Mouse (Mus musculus): ENCODE data around the gene Gm21985. TPM values are rescaled to one million over a fixed set of nuclear protein-coding genes. Genes with fewer than 3 reads are reported as not detected.

Gm21985 gene
- total and polyA plus RNA-seq, 3 experiments: 0.42 to 1.1 TPM; not detected in 1

GRCm38 (mm10) chr2:112339736-112340135 is 73.6 kb downstream of the Gm21985 start:
- intact Hi-C loops (cut with DNase I): loop anchor here (1.0 to 2.0 kb wide), 2 partner anchors 75 to 100 kb away; partner anchors contain the start of genes Lpcat4 and Slc12a6
- H3K27ac ChIP-seq: no peak overlapping the region
- TF ChIP-seq POLR2A (IDR thresholded peaks at IDR 0.05; ENCODE audit: insufficient read depth, low read depth, low read length) (no peak), CTCF (IDR thresholded peaks at IDR 0.05) (peak; percentile 76)
- no peak for DNase-seq
- no peak overlapping the region for H3K4me3 ChIP-seq
- H3K27me3 ChIP-seq (ENCODE audit: control insufficient read depth, insufficient read depth, low read length): no peaks in the 10 kb centered on the region
- H3K4me1 ChIP-seq (ENCODE audit: control insufficient read depth, insufficient read depth, low read length): no peaks in the 10 kb centered on the region
- H3K79me2 ChIP-seq (replicated peaks; ENCODE audit: control insufficient read depth, insufficient read depth, low read length): no peaks in the 10 kb centered on the region
- H3K36me3 ChIP-seq (ENCODE audit: control insufficient read depth, insufficient read depth, low read length): no peaks in the 10 kb centered on the region; the same call in 1 of the 2 replicates
- WGBS: 91% methylated on average over 2 of the region's 2 CpGs
- no peak overlapping the region for H3K9ac ChIP-seq (ENCODE audit: low read depth, low read length)

GRCm38 (mm10) chr2:112341117-112341516 is 75.0 kb downstream of the Gm21985 start:
- Histone ChIP-seq H3K4me3 (no peak overlapping the region), H3K4me1 (ENCODE audit: control insufficient read depth, insufficient read depth, low read length) (no peaks in the 10 kb centered on the region), H3K9ac (ENCODE audit: low read depth, low read length) (no peak overlapping the region), H3K27me3 (ENCODE audit: control insufficient read depth, insufficient read depth, low read length) (no peaks in the 10 kb centered on the region), H3K79me2 (replicated peaks; ENCODE audit: control insufficient read depth, insufficient read depth, low read length) (no peaks in the 10 kb centered on the region), H3K27ac (no peak overlapping the region), H3K36me3 (ENCODE audit: control insufficient read depth, insufficient read depth, low read length) (no peaks in the 10 kb centered on the region; the same call in 1 of the 2 replicates)
- TF ChIP-seq POLR2A (IDR thresholded peaks at IDR 0.05; ENCODE audit: insufficient read depth, low read depth, low read length) (no peak), CTCF (IDR thresholded peaks at IDR 0.05) (no peak), EP300 (IDR thresholded peaks at IDR 0.05; ENCODE audit: insufficient read depth, low read depth, low read length) (no peak)
- 49% methylated on average over 3 of the region's 3 CpGs for WGBS
- no peak for DNase-seq
- intact Hi-C loops (cut with DNase I): no loop called here

GRCm38 (mm10) chr2:112348246-112348645 is 82.1 kb downstream of the Gm21985 start:
- TF ChIP-seq EP300 (IDR thresholded peaks at IDR 0.05; ENCODE audit: insufficient read depth, low read depth, low read length) (no peak), POLR2A (IDR thresholded peaks at IDR 0.05; ENCODE audit: insufficient read depth, low read depth, low read length) (no peak), CTCF (IDR thresholded peaks at IDR 0.05) (no peak)
- H3K27ac ChIP-seq: no peak overlapping the region
- no peaks in the 10 kb centered on the region; the same call in 1 of the 2 replicates for H3K36me3 ChIP-seq (ENCODE audit: control insufficient read depth, insufficient read depth, low read length)
- WGBS: 80% methylated on average over 3 of the region's 3 CpGs
- no peak overlapping the region for H3K9ac ChIP-seq (ENCODE audit: low read depth, low read length)
- no peaks in the 10 kb centered on the region for H3K4me1 ChIP-seq (ENCODE audit: control insufficient read depth, insufficient read depth, low read length)
- no peak for DNase-seq
- H3K27me3 ChIP-seq (ENCODE audit: control insufficient read depth, insufficient read depth, low read length): no peaks in the 10 kb centered on the region
- intact Hi-C loops (cut with DNase I): no loop called here
- H3K79me2 ChIP-seq (replicated peaks; ENCODE audit: control insufficient read depth, insufficient read depth, low read length): no peaks in the 10 kb centered on the region
- H3K4me3 ChIP-seq: no peak overlapping the region

- intact Hi-C loops (cut with DNase I): no loop called here
- no peak for DNase-seq
- TF ChIP-seq CTCF (IDR thresholded peaks at IDR 0.05) (no peak), POLR2A (IDR thresholded peaks at IDR 0.05; ENCODE audit: insufficient read depth, low read depth, low read length) (no peak), EP300 (IDR thresholded peaks at IDR 0.05; ENCODE audit: insufficient read depth, low read depth, low read length) (no peak)
- no peak overlapping the region for H3K27ac ChIP-seq
- no peaks in the 10 kb centered on the region for H3K4me1 ChIP-seq (ENCODE audit: control insufficient read depth, insufficient read depth, low read length)
- H3K79me2 ChIP-seq (replicated peaks; ENCODE audit: control insufficient read depth, insufficient read depth, low read length): no peaks in the 10 kb centered on the region
- H3K27me3 ChIP-seq (ENCODE audit: control insufficient read depth, insufficient read depth, low read length): no peaks in the 10 kb centered on the region
- H3K4me3 ChIP-seq: no peak overlapping the region
- H3K9ac ChIP-seq (ENCODE audit: low read depth, low read length): no peak overlapping the region
- 85% methylated on average over 7 of the region's 7 CpGs for WGBS
- peaks cover 3% of the 10 kb centered on the region for H3K36me3 ChIP-seq (ENCODE audit: control insufficient read depth, insufficient read depth, low read length)
These were observed 87.8 kb downstream of the Gm21985 start for GRCm38 (mm10) chr2:112353685-112354455.

- Histone ChIP-seq H3K4me3 (no peak overlapping the region), H3K27ac (no peak overlapping the region), H3K4me1 (ENCODE audit: control insufficient read depth, insufficient read depth, low read length) (no peaks in the 10 kb centered on the region), H3K79me2 (replicated peaks; ENCODE audit: control insufficient read depth, insufficient read depth, low read length) (no peaks in the 10 kb centered on the region), H3K27me3 (ENCODE audit: control insufficient read depth, insufficient read depth, low read length) (no peaks in the 10 kb centered on the region), H3K36me3 (ENCODE audit: control insufficient read depth, insufficient read depth, low read length) (peaks cover 3% of the 10 kb centered on the region), H3K9ac (ENCODE audit: low read depth, low read length) (no peak overlapping the region)
- 59% methylated on average over 2 of the region's 2 CpGs for WGBS
- intact Hi-C loops (cut with DNase I): no loop called here
- no peak for TF ChIP-seq POLR2A (IDR thresholded peaks at IDR 0.05; ENCODE audit: insufficient read depth, low read depth, low read length)
- TF ChIP-seq EP300 (IDR thresholded peaks at IDR 0.05; ENCODE audit: insufficient read depth, low read depth, low read length): no peak
- no peak for TF ChIP-seq CTCF (IDR thresholded peaks at IDR 0.05)
- DNase-seq: no peak
These were observed 93.5 kb downstream of the Gm21985 start for GRCm38 (mm10) chr2:112359611-112360010.

- Histone ChIP-seq H3K36me3 (ENCODE audit: control insufficient read depth, insufficient read depth, low read length) (peaks cover 3% of the 10 kb centered on the region), H3K27ac (no peak overlapping the region), H3K27me3 (ENCODE audit: control insufficient read depth, insufficient read depth, low read length) (no peaks in the 10 kb centered on the region), H3K79me2 (replicated peaks; ENCODE audit: control insufficient read depth, insufficient read depth, low read length) (no peaks in the 10 kb centered on the region), H3K9ac (ENCODE audit: low read depth, low read length) (no peak overlapping the region), H3K4me3 (no peak overlapping the region), H3K4me1 (ENCODE audit: control insufficient read depth, insufficient read depth, low read length) (no peaks in the 10 kb centered on the region)
- no peak for DNase-seq
- WGBS: 86% methylated on average over 12 of the region's 12 CpGs
- intact Hi-C loops (cut with DNase I): no loop called here
- TF ChIP-seq CTCF (IDR thresholded peaks at IDR 0.05) (no peak), POLR2A (IDR thresholded peaks at IDR 0.05; ENCODE audit: insufficient read depth, low read depth, low read length) (no peak), EP300 (IDR thresholded peaks at IDR 0.05; ENCODE audit: insufficient read depth, low read depth, low read length) (no peak)
These were observed 94.1 kb downstream of the Gm21985 start for GRCm38 (mm10) chr2:112360012-112360780.

Data from heart, adult 2 months (tissue).